Comparison of ENCODE assay signal across 7 mouse cellular contexts in the genomic region with DNA sequence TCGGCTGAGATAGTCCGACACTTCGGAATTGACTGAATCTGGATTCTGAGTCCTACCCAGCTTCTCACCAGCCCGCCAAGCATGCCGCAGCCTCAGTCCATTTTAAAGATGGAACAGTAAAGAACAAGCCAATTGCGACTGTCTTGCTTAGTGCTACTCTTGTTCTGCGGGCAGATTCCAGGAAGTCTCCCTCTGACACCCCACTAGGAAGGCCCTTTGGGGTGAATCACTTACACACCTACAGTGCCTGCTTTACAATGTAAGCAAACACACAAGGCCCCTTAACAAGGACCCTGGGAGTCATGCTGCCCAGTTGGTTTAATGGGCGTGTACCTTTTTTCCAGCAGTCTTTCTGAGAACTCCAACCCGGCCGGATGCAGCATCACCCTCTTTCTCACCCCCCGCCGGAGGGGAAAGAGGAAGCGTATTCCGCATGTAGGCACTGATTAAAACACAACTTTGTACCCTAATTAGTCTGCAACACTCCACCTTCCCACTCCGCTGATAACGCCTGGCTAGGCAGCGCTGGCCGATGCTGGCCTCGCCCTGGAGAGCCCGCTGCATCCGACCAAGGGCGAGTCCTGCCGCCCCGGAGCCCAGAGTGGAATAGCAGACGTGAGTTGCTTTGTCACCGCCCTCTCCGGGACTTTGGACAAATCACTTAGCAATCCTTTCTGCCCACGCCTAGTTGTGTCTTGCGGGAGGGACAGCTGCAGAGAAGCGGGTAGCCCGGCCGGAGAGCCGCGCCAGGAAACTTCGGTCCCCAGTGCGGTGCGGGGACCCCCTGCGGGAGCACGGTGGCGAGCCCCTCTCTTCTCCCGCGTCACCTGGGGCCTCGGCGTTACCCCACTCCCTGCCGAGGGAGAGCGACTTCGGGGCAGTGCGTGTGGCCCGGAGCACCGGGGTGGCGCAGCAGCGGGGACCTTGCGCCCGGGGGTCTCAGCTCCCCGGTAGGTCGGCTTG. TPM values are rescaled to one million over a fixed set of nuclear protein-coding genes. Genes with fewer than 3 reads are reported as not detected.
DNase-seq lines count a peak whose midpoint lies in the region; ATAC-seq and TF ChIP-seq lines count a peak whose summit lies in the region.

A gene (plus strand): TSS at position 691 of the 963 bp plus-strand sequence.

- no peak within 1 kb of the TSS for H3K27ac ChIP-seq in ES-E14 (ENCODE audit: insufficient read depth, low read depth, low read length, poor library complexity, severe bottlenecking)
- no peak within 1 kb of the TSS for H3K27ac ChIP-seq in forebrain, embryonic 15.5 days (replicated peaks)
- peak within 1 kb of the TSS; percentile 86 for H3K27ac ChIP-seq in hindbrain, embryonic 10.5 days
- H3K27ac ChIP-seq in limb, embryonic 10.5 days, result peak within 1 kb of the TSS; percentile 87
- H3K27ac ChIP-seq in midbrain, embryonic 10.5 days (replicated peaks), result peak within 1 kb of the TSS; percentile 83
- H3K27ac ChIP-seq in stomach, embryonic 16.5 days (ENCODE audit: low read length), result peak within 1 kb of the TSS; percentile 23; the same call in 1 of the 2 replicates

- no peaks in the 10 kb centered on the region for H3K36me3 ChIP-seq in ES-E14 (ENCODE audit: control insufficient read depth, insufficient read depth, low read length, poor library complexity, severe bottlenecking)
- no peaks in the 10 kb centered on the region for H3K36me3 ChIP-seq in forebrain, embryonic 15.5 days
- H3K36me3 ChIP-seq in hindbrain, embryonic 10.5 days, result no peaks in the 10 kb centered on the region
- no peaks in the 10 kb centered on the region for H3K36me3 ChIP-seq in limb, embryonic 10.5 days
- H3K36me3 ChIP-seq in midbrain, embryonic 10.5 days, result no peaks in the 10 kb centered on the region
- no peaks in the 10 kb centered on the region for H3K36me3 ChIP-seq in stomach, embryonic 16.5 days (ENCODE audit: control insufficient read depth, insufficient read depth, low read length)

- H3K4me3 ChIP-seq in ES-E14 (ENCODE audit: insufficient read depth in 1 of 2, low read depth in 1 of 2, low read length in 2 of 2, poor library complexity in 1 of 2, severe bottlenecking in 1 of 2), result peak within 1 kb of the TSS; percentile 71 to 77
- peak within 1 kb of the TSS; percentile 69 for H3K4me3 ChIP-seq in forebrain, embryonic 15.5 days
- H3K4me3 ChIP-seq in hindbrain, embryonic 10.5 days, result peak within 1 kb of the TSS; percentile 79
- peak within 1 kb of the TSS; percentile 81 for H3K4me3 ChIP-seq in limb, embryonic 10.5 days
- H3K4me3 ChIP-seq in midbrain, embryonic 10.5 days, result peak within 1 kb of the TSS; percentile 80
- peak within 1 kb of the TSS; percentile 84 for H3K4me3 ChIP-seq in stomach, embryonic 16.5 days (replicated peaks; ENCODE audit: low read length)

- no peaks in the 10 kb centered on the region for H3K9me3 ChIP-seq in ES-E14 (ENCODE audit: control insufficient read depth, insufficient read depth, low read depth, low read length)
- no peaks in the 10 kb centered on the region for H3K9me3 ChIP-seq in forebrain, embryonic 15.5 days
- H3K9me3 ChIP-seq in hindbrain, embryonic 10.5 days, result no peaks in the 10 kb centered on the region
- no peaks in the 10 kb centered on the region for H3K9me3 ChIP-seq in limb, embryonic 10.5 days (replicated peaks)
- H3K9me3 ChIP-seq in midbrain, embryonic 10.5 days (replicated peaks), result no peaks in the 10 kb centered on the region
- no peaks in the 10 kb centered on the region for H3K9me3 ChIP-seq in stomach, embryonic 16.5 days (replicated peaks; ENCODE audit: control insufficient read depth, low read length)

- H3K9ac ChIP-seq in ES-E14 (ENCODE audit: insufficient read depth, low read depth, low read length, poor library complexity, severe bottlenecking), result peak within 1 kb of the TSS; percentile 41
- H3K9ac ChIP-seq in forebrain, embryonic 15.5 days (replicated peaks), result peak within 1 kb of the TSS; percentile 50
- H3K9ac ChIP-seq in stomach, embryonic 16.5 days (ENCODE audit: low read length), result peak within 1 kb of the TSS; percentile 76

- peak within 1 kb of the TSS; percentile 100 for H3K4me2 ChIP-seq in forebrain, embryonic 15.5 days (replicated peaks)
- peak within 1 kb of the TSS; percentile 99 for H3K4me2 ChIP-seq in stomach, embryonic 16.5 days (ENCODE audit: low read depth, low read length)

- ATAC-seq in forebrain, embryonic 15.5 days (replicated peaks), result peak; percentile 74
- ATAC-seq in stomach, embryonic 16.5 days (ENCODE audit: insufficient read depth, low FRiP score), result peak; percentile 85

- DNase-seq in ES-E14 (ENCODE audit: low read depth, low spot score), result no peak
- DNase-seq in adrenal gland, postnatal 14 days, result peak; percentile 83
- peak; percentile 72 for DNase-seq in hindbrain, embryonic 10.5 days (ENCODE audit: low spot score)
- DNase-seq in limb, embryonic 10.5 days (ENCODE audit: low spot score), result peak; percentile 72
- peak; percentile 67 for DNase-seq in midbrain, embryonic 10.5 days (ENCODE audit: low spot score)

- peaks cover 21% of the 10 kb centered on the region for H3K27me3 ChIP-seq in forebrain, embryonic 15.5 days
- peaks cover 54% of the 10 kb centered on the region for H3K27me3 ChIP-seq in hindbrain, embryonic 10.5 days (ENCODE audit: insufficient read depth, poor library complexity, severe bottlenecking)
- H3K27me3 ChIP-seq in limb, embryonic 10.5 days (ENCODE audit: low read depth, poor library complexity, severe bottlenecking), result peaks cover 40% of the 10 kb centered on the region
- H3K27me3 ChIP-seq in midbrain, embryonic 10.5 days (ENCODE audit: low read depth, poor library complexity, severe bottlenecking), result peaks cover 55% of the 10 kb centered on the region
- peaks cover 10% of the 10 kb centered on the region for H3K27me3 ChIP-seq in stomach, embryonic 16.5 days (ENCODE audit: control insufficient read depth, insufficient read depth, low read length)

- in situ Hi-C loops in ES-E14 (cut with MboI; ENCODE audit: low sequenced_read_pairs in 2 of 2, unreplicated experiment in 2 of 2), result no loop called here

- 11% methylated on average over 54 of the region's 56 CpGs for WGBS in forebrain, embryonic 15.5 days
- WGBS in hindbrain, embryonic 10.5 days, result 10% methylated on average over 56 of the region's 56 CpGs
- WGBS in limb, embryonic 10.5 days, result 9% methylated on average over 56 of the region's 56 CpGs
- WGBS in midbrain, embryonic 10.5 days, result 9% methylated on average over 56 of the region's 56 CpGs
- WGBS in stomach, embryonic 16.5 days, result 10% methylated on average over 56 of the region's 56 CpGs

- H3K4me1 ChIP-seq in ES-E14 (ENCODE audit: control insufficient read depth in 2 of 2, insufficient read depth in 2 of 2, low read length in 2 of 2, poor library complexity in 1 of 2), result peaks cover 0 to 4% of the 10 kb centered on the region in 2 experiments; a peak in 2 of 4 replicates
- peaks cover 17% of the 10 kb centered on the region for H3K4me1 ChIP-seq in forebrain, embryonic 15.5 days
- peaks cover 38% of the 10 kb centered on the region for H3K4me1 ChIP-seq in hindbrain, embryonic 10.5 days (replicated peaks)
- peaks cover 33% of the 10 kb centered on the region for H3K4me1 ChIP-seq in limb, embryonic 10.5 days
- H3K4me1 ChIP-seq in midbrain, embryonic 10.5 days, result peaks cover 28% of the 10 kb centered on the region
- H3K4me1 ChIP-seq in stomach, embryonic 16.5 days (ENCODE audit: control insufficient read depth, insufficient read depth, low read length), result no peaks in the 10 kb centered on the region; the same call in 1 of the 2 replicates

TF ChIP-seq in ES-E14, 5 proteins besides CTCF, POLR2A, EP300 and RAD21:
- TF ChIP-seq MAFK (IDR thresholded peaks at IDR 0.05; ENCODE audit: insufficient read depth, low read depth, low read length), result no peak
- no peak for TF ChIP-seq ZC3H11A (IDR thresholded peaks at IDR 0.05; ENCODE audit: borderline replicate concordance, low read depth, low read length)
- no peak for TF ChIP-seq ZNF384 (IDR thresholded peaks at IDR 0.05; ENCODE audit: low read depth, low read length)
- TF ChIP-seq HCFC1 (IDR thresholded peaks at IDR 0.05; ENCODE audit: borderline replicate concordance, insufficient read depth, low read length), result no peak
- no peak for TF ChIP-seq CHD2 (IDR thresholded peaks at IDR 0.05; ENCODE audit: low read depth, low read length)

RNA-seq across cellular contexts. Expression of the gene that starts here (rescaled TPM):
- 0.54 and 0.79 TPM in 2 replicates for total RNA-seq in ES-E14 (2012; rRNA removed)
- total RNA-seq in adrenal gland, postnatal 14 days (2021), result 0.79 and 1.1 TPM in 2 replicates
- 0.09 TPM in 1 of 2 replicates, not detected in the other for polyA plus RNA-seq in forebrain, embryonic 15.5 days (2015; fragmentation: Nextera tagmentation; extraction: Ambion mirVana)
- 0.29 and 0.93 TPM in 2 replicates for polyA plus RNA-seq in hindbrain, embryonic 10.5 days (2016; fragmentation: Nextera tagmentation; extraction: Ambion mirVana)
- polyA plus RNA-seq in limb, embryonic 10.5 days (2016; fragmentation: Nextera tagmentation; extraction: Ambion mirVana), result 0.41 and 0.68 TPM in 2 replicates
- 0.41 and 0.81 TPM in 2 replicates for polyA plus RNA-seq in midbrain, embryonic 10.5 days (2016; fragmentation: Nextera tagmentation; extraction: Ambion mirVana)
- 1.8 and 2.1 TPM in 2 replicates for polyA plus RNA-seq in stomach, embryonic 16.5 days (2015; fragmentation: Nextera tagmentation; extraction: Ambion mirVana)

Comparison
In these comparisons a context has a peak if more than half of its experiments do, and no peak if none do; other contexts are left out.
1. Peak in ATAC-seq, H3K4me3 ChIP-seq, H3K9ac ChIP-seq and H3K4me2 ChIP-seq in forebrain, embryonic 15.5 days; RNA of the gene not detected or under 1 TPM.
2. Peak in DNase-seq, H3K4me3 ChIP-seq and H3K27ac ChIP-seq in hindbrain, embryonic 10.5 days; RNA of the gene not detected or under 1 TPM.
3. Peak in DNase-seq, H3K4me3 ChIP-seq and H3K27ac ChIP-seq in limb, embryonic 10.5 days; RNA of the gene not detected or under 1 TPM.
4. Peak in DNase-seq, H3K4me3 ChIP-seq and H3K27ac ChIP-seq in midbrain, embryonic 10.5 days; RNA of the gene not detected or under 1 TPM.